Mouse (Mus musculus): ENCODE measurements around the gene Abcc2. TPM values are rescaled to one million over a fixed set of nuclear protein-coding genes. Genes with fewer than 3 reads are reported as not detected.

The Abcc2 gene
- polyA plus RNA-seq, 1 experiment from 2014 or later: 0.04 TPM

GRCm38 (mm10) chr19:43826855-43827254 lies 44.9 kb downstream of the Abcc2 start:
- Histone ChIP-seq H3K4me2 (no peak overlapping the region), H3K36me3 (no peaks in the 10 kb centered on the region), H3K27ac (no peak overlapping the region), H3K9ac (no peak overlapping the region), H3K27me3 (0 out of 2 replicates have a peak, but pooled peaks cover 4% of the 10 kb centered on the region), H3K4me1 (no peaks in the 10 kb centered on the region), H3K4me3 (no peak overlapping the region), H3K9me3 (no peaks in the 10 kb centered on the region)
- ATAC-seq (ENCODE audit: borderline replicate concordance, extremely low read depth, low FRiP score, low TSS enrichment): no peak
- WGBS: 52% methylated on average over 8 of the region's 8 CpGs

- H3K9me3 ChIP-seq: no peaks in the 10 kb centered on the region
- no peak overlapping the region for H3K27ac ChIP-seq
- no peaks in the 10 kb centered on the region for H3K36me3 ChIP-seq
- H3K4me2 ChIP-seq: no peak overlapping the region
- 28% methylated on average over 21 of the region's 21 CpGs for WGBS
- no peaks in the 10 kb centered on the region for H3K4me1 ChIP-seq
- ATAC-seq (ENCODE audit: borderline replicate concordance, extremely low read depth, low FRiP score, low TSS enrichment): no peak
- no peak overlapping the region for H3K4me3 ChIP-seq
- H3K9ac ChIP-seq: no peak overlapping the region
- H3K27me3 ChIP-seq: 0 out of 2 replicates have a peak, but pooled peaks cover 4% of the 10 kb centered on the region
These were observed 50.6 kb downstream of the Abcc2 start for GRCm38 (mm10) chr19:43832425-43833069.

DNA sequence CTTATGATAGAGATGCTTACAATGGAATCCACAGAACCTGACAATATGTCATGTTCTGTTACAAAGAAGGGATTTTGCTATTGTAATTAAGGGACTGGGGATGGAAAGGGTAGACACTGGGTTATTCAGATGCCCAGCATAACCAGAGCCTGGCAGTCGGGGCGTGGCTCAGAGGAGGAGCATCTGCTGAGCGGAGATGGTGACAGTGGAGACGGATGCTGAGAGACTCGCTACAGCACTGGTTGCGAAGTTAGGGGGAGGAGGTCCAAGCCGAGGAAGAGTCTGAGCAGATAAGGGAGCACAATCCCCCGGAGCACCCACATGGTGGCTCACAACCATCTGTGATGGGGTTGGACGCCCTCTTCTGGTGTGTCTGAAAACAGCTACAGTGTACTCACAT lies 61.2 kb downstream of the Abcc2 start:
- ATAC-seq (ENCODE audit: borderline replicate concordance, extremely low read depth, low FRiP score, low TSS enrichment): no peak
- 78% methylated on average over 9 of the region's 9 CpGs for WGBS
- Histone ChIP-seq H3K4me2 (no peak overlapping the region), H3K27me3 (no peaks in the 10 kb centered on the region), H3K36me3 (peaks cover 27% of the 10 kb centered on the region), H3K27ac (no peak overlapping the region), H3K4me1 (peaks cover 6% of the 10 kb centered on the region; the same call in 1 of the 2 replicates), H3K9ac (no peak overlapping the region), H3K9me3 (no peaks in the 10 kb centered on the region), H3K4me3 (no peak overlapping the region)

DNA sequence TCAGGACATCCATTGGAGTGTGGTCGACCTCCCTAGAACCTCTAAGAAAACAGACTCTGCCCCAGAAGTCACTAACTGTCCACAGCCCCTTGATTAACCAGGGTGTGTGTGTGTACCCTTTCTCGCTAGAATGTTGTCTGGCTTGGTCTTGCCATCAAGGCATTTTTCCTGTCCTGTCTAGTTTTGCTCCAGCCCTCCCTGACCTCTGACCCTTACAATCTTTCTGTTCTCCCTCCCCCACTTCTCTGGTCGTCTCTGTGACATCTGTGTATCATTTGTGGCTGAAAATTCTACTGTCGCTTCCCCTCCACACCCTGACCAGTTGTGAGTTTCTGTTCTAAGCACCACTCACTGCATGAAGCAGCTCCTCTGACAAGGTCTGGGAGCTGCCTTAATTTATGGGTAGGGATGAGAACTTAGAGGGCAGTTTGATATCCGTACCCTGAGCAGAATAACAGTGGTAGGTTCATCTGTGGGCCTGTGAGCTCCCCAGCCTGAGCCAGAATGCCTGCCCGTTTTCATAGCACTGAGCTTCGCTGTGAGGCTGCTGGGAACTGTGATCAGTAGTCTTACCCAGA lies 63.4 kb downstream of the Abcc2 start:
- 47% methylated on average over 7 of the region's 7 CpGs for WGBS
- H3K27me3 ChIP-seq: no peaks in the 10 kb centered on the region
- H3K27ac ChIP-seq: no peak overlapping the region
- H3K9me3 ChIP-seq: no peaks in the 10 kb centered on the region
- H3K9ac ChIP-seq: no peak overlapping the region
- H3K4me3 ChIP-seq: no peak overlapping the region
- peaks cover 6% of the 10 kb centered on the region; the same call in 1 of the 2 replicates for H3K4me1 ChIP-seq
- no peak for ATAC-seq (ENCODE audit: borderline replicate concordance, extremely low read depth, low FRiP score, low TSS enrichment)
- H3K4me2 ChIP-seq: no peak overlapping the region
- H3K36me3 ChIP-seq: peaks cover 49% of the 10 kb centered on the region

GRCm38 (mm10) chr19:43847056-43847455 lies 65.1 kb downstream of the Abcc2 start:
- no peak overlapping the region for H3K4me3 ChIP-seq
- 60% methylated on average over 15 of the region's 15 CpGs for WGBS
- H3K4me2 ChIP-seq: no peak overlapping the region
- no peaks in the 10 kb centered on the region for H3K9me3 ChIP-seq
- peaks cover 6% of the 10 kb centered on the region; the same call in 1 of the 2 replicates for H3K4me1 ChIP-seq
- ATAC-seq (ENCODE audit: borderline replicate concordance, extremely low read depth, low FRiP score, low TSS enrichment): no peak
- H3K27ac ChIP-seq: no peak overlapping the region
- H3K9ac ChIP-seq: no peak overlapping the region
- peaks cover 64% of the 10 kb centered on the region for H3K36me3 ChIP-seq
- no peaks in the 10 kb centered on the region for H3K27me3 ChIP-seq

- ATAC-seq (ENCODE audit: borderline replicate concordance, extremely low read depth, low FRiP score, low TSS enrichment): no peak
- H3K9ac ChIP-seq: no peak overlapping the region
- H3K4me3 ChIP-seq: no peak overlapping the region
- 90% methylated on average over 15 of the region's 15 CpGs for WGBS
- peaks cover 6% of the 10 kb centered on the region; the same call in 1 of the 2 replicates for H3K4me1 ChIP-seq
- peaks cover 70% of the 10 kb centered on the region for H3K36me3 ChIP-seq
- no peak overlapping the region for H3K27ac ChIP-seq
- H3K27me3 ChIP-seq: no peaks in the 10 kb centered on the region
- H3K4me2 ChIP-seq: no peak overlapping the region
- H3K9me3 ChIP-seq: no peaks in the 10 kb centered on the region
These were observed 66.0 kb downstream of the Abcc2 start for GRCm38 (mm10) chr19:43847966-43848365.

DNA sequence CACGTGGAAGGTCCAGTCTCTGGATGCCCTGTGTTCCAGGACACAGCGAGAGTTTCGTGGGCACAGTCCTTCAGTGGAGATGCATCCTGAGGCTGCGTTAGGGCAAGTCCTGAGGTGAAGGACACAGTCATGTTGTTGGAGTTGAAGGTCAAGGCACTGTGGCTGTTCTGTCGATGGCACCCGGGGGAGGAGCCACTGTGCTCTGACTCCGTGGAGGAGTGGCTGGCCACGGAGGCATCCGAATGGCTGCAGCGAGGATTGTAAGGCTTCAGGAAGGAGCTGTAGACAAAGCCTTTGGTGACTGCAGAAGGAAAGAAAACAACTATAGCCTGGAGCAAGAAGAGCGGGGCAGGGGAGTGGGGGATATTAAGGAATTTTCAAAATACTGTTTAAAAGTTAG lies 68.0 kb downstream of the Abcc2 start:
- Histone ChIP-seq H3K36me3 (peaks cover 86% of the 10 kb centered on the region), H3K27me3 (no peaks in the 10 kb centered on the region), H3K4me2 (no peak overlapping the region), H3K27ac (no peak overlapping the region), H3K9ac (no peak overlapping the region), H3K9me3 (no peaks in the 10 kb centered on the region), H3K4me1 (peaks cover 6% of the 10 kb centered on the region; the same call in 1 of the 2 replicates), H3K4me3 (no peak overlapping the region)
- 89% methylated on average over 11 of the region's 11 CpGs for WGBS
- ATAC-seq (ENCODE audit: borderline replicate concordance, extremely low read depth, low FRiP score, low TSS enrichment): no peak

GRCm38 (mm10) chr19:43851996-43852630 lies 70.1 kb downstream of the Abcc2 start:
- WGBS: 79% methylated on average over 21 of the region's 21 CpGs
- no peak for ATAC-seq (ENCODE audit: borderline replicate concordance, extremely low read depth, low FRiP score, low TSS enrichment)

GRCm38 (mm10) chr19:43852837-43853545 lies 71.0 kb downstream of the Abcc2 start:
- Histone ChIP-seq H3K4me1 (no peaks in the 10 kb centered on the region), H3K4me2 (no peak overlapping the region), H3K9me3 (no peaks in the 10 kb centered on the region), H3K9ac (no peak overlapping the region), H3K36me3 (peaks cover 88% of the 10 kb centered on the region), H3K4me3 (no peak overlapping the region), H3K27ac (no peak overlapping the region), H3K27me3 (no peaks in the 10 kb centered on the region)
- 72% methylated on average over 7 of the region's 7 CpGs for WGBS
- ATAC-seq (ENCODE audit: borderline replicate concordance, extremely low read depth, low FRiP score, low TSS enrichment): no peak

More at GRCm38 (mm10) chr19:43851996-43852630, 70.1 kb downstream of the Abcc2 start:
- Histone ChIP-seq H3K36me3 (peaks cover 91% of the 10 kb centered on the region), H3K9me3 (no peaks in the 10 kb centered on the region), H3K4me2 (no peak overlapping the region), H3K9ac (no peak overlapping the region), H3K27me3 (no peaks in the 10 kb centered on the region), H3K4me1 (peaks cover 1% of the 10 kb centered on the region; the same call in 1 of the 2 replicates), H3K4me3 (no peak overlapping the region), H3K27ac (no peak overlapping the region)

DNA sequence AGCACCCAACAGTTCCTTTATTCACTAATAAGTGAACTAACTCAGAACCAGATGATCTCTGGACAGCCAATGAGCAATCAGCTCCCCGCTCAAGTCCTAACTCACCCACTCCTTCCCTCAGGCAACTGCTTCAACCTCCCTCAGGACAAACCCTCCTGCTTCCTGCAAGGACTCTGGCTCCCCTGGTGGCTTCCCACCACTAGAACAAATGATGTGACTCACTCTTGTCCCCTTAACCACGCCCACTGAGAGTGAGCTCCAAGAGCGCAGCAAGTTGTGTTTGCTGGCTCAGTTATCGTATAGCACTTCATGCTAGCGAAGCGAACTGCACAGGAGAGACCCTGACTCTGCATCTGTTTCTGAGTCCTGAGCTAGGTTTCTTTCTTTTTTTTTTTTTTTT lies 75.4 kb downstream of the Abcc2 start:
- Histone ChIP-seq H3K9me3 (no peaks in the 10 kb centered on the region), H3K9ac (no peak overlapping the region), H3K27ac (no peak overlapping the region), H3K27me3 (no peaks in the 10 kb centered on the region), H3K4me2 (no peak overlapping the region), H3K36me3 (peaks cover 82% of the 10 kb centered on the region), H3K4me3 (no peak overlapping the region), H3K4me1 (no peaks in the 10 kb centered on the region)
- ATAC-seq (ENCODE audit: borderline replicate concordance, extremely low read depth, low FRiP score, low TSS enrichment): no peak
- WGBS: 71% methylated on average over 6 of the region's 6 CpGs

DNA sequence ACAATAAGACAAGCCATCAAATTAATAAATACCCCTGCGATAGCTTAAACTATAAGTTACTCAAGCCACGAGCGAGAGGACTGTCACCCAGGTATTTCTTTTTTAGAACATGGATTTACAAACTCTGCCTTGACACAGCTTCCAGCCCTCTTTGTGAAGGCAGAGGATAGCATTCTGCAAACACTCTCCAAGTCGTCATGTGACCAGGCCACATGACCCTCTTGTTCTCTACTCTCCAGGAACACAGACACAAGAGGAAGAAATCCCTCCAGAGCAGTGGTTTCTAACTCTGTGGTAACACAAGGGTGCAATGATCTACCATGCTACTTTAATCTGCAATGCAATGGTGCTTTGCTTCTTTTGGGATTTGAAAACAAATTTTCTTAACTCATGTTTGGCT lies 88.4 kb downstream of the Abcc2 start:
- ATAC-seq (ENCODE audit: borderline replicate concordance, extremely low read depth, low FRiP score, low TSS enrichment): no peak
- Histone ChIP-seq H3K9me3 (no peaks in the 10 kb centered on the region), H3K27me3 (no peaks in the 10 kb centered on the region), H3K4me3 (no peak overlapping the region), H3K27ac (no peak overlapping the region), H3K36me3 (peaks cover 91% of the 10 kb centered on the region), H3K4me2 (no peak overlapping the region), H3K4me1 (peaks cover 7% of the 10 kb centered on the region; the same call in 1 of the 2 replicates), H3K9ac (no peak overlapping the region)
- 85% methylated on average over 4 of the region's 4 CpGs for WGBS

Measured in lung, embryonic 15.5 days (tissue).